Mouse (Mus musculus): ENCODE measurements around the gene Mnd1.

Gene Mnd1

DNA sequence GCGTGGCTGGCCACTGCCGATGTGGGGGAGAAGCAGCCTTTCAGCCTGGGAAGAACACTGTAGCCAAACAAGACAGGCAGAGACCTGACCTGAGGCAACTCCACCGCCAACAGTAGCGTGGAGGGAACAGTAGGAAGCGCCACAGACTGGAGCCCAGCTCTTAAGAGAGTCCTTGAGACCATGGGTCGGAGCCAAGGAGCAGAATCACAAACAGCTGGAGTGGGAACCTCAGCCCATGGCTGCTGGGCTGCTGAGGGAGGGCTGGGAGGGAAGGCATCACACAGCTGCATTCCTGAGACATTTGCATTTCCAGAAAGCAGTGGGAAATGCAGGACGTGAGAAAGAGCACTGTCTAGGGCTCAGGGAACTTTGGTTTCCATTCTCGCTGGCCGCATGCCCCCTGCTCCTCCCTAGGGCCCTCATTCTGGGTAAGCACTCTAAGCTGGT is 106.8 kb downstream of the Mnd1 start:
- no peak for DNase-seq (ENCODE audit: low spot score in 2 of 2)

DNA sequence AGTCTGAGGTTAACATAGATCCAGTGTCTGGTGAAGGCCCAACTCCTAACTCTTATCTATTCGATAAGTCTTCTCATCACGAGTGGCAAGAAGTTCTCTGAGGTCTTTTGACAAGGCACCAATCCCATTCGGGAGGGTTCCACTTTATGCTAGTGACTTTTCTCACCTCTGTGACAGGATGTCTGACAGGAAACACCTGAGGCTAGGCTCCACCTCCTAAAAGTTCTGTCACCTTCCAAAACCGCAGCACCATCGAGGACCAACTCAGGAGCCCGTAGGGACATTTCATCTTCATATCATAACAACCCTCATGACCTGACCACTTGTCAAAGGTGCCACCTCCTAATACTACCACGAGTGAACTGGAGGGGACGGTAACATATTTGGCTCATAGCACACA is 109.4 kb downstream of the Mnd1 start:
- DNase-seq (ENCODE audit: low spot score in 2 of 2), result no peak

DNA sequence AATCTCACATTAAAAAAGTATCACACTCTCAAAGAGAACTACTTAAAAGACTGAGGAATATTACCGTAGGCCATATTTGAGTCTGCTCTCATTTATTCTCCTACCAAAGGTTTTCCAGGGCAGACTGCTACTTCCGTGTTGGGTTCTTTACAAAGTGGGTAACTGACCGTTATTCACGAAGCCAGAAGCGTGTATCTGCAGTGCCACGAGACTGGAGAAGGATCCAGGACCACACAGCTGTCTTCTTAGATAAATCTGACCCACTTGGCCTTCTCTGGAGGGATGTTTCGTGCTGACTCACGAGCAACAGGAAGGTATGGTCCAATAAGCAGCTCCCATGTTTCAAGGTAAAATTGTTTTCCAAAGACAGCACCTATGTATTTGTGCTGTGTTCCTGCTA is 113.8 kb downstream of the Mnd1 start:
- peak; percentile 56 to 73 for DNase-seq (ENCODE audit: low spot score in 2 of 2)

DNA sequence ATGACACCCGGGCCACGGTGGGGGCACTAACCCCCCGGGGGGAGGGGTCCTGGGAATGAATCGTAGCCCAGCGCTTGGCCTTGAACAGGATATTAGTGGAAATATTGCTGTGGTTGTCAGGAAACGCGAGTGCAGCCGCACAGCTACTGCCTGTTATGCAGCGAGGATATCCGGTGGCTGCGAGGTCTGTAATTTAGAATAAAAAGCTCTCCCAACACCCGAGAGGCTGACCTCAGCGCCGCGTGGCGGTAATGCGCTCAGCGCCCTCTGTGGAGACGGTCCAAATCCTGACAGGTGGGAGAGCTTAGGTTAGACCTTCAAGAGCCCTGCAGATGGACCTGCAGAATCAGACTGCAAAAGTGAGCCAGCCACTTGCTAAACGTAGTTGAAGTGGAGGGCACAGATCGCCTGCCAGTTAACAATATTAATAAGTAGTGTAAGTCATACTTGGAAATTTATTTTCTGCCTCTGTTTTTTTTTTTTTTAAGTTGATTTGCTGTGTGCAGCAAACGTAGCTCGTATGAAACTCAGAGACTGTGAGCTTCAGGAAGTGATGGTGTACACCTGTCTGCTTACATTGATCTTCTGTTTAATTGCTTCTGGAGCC is 115.0 kb downstream of the Mnd1 start:
- peak in 1 of 2 experiments; percentile 79 for DNase-seq (ENCODE audit: low spot score in 2 of 2)

DNA sequence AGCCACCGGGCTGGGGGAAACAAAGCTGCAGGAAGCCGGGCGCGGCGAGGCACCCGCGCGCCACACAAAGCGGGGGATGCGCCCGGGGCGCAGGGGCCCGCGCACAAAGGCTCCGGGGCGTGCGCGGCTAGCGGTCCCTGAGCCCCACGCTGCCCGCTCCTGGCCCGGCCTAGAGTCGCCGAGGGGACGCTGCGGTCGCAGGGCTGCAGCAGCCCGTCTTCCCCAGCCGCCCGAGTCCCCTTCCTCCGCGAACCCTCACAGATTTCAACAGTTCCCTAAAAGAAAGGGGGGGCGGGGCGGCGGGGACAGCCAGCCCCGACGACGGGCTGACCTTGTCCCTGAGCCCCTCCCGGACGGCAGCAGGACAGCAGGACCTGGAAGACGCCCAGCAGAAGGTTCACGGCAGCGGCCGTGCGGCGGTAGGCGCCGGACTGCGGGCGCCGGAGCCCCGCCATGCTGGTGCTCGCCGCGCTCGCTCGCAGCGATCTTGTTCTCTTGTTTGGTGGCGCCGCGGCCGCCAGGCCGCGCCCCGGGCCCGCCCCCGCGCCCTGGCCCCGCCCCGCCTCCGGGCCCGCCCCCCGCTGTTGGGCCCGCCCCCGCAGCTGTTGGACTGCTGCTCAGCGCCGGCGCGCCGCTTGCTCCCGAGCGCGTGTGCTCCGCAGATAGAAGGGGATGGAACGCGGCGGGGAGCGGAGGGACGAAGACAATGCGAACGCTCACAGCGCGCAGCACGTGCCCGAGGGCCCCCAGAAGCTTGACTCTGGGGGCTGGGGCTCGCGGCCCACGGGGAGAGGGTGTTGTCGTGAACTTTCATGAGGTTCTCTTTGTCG is 115.7 kb downstream of the Mnd1 start, which contains the start of gene Tmem131l:
Gene Tmem131l, minus strand, starts transcription at position 530 of the 830 bp plus-strand sequence.
- peak; percentile 83 to 91 for DNase-seq (ENCODE audit: low spot score in 2 of 2)

DNA sequence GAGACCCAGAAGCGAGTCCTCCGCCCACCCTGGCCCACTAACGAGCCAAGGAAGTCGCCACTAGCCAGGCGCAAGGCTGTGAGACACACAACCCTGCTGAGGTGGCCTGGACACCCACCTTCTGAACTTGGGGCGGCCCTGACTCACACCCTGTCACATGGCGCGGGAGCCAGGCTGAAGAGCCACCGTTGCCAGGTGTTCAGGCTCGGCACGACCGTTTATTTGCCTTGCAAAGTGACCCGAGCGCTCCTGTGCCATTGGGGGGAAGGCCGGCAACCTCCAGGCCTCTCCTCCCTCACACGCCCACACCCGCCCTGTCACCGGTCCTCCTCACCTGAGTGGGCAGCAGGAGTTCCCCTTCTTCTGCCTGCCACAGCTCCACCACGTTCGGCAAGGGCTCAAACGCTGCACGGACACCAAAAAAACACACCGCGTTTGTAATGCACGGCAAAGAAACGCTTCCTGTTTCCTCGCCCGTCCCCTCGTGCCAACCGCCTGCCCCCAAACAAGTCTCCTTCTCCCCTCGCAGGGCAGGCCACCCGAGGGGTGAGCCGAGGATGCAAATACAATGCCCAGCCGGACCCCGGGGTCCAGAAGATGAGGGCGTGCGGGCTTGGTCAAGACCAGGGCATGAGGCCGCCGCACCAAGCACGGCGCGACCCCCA is 116.5 kb downstream of the Mnd1 start:
- DNase-seq (ENCODE audit: low spot score in 2 of 2), result peak; percentile 78 to 89

DNA sequence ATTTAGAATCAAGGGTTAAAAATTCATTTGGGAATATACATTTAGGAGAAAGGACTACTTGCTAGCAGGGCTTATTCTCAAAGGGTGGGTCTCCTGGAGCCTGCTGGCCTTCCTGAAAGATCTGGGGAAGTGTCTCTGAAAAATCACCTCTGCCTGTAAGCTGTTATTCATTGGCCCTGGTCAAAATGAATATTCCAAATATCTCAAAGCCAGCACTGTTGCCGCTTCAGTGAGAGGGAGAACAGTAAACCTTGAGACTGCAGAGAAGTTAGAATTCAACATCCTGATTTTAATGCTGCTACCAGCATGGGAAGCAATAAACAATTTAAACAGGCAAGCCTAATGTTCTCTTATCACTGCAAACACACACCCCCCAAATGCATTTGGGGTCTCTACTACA is 117.5 kb downstream of the Mnd1 start:
- DNase-seq (ENCODE audit: low spot score in 2 of 2), result no peak

Data from spleen, postnatal 10 days (tissue).